Mouse (Mus musculus) spleen, adult 2 months (tissue): Measurements from ENCODE around the gene Rnf208.

Experiments used
- CTCF ChIP-seq: fragments of 200-500 bp; IDR thresholded peaks from 2 replicates; pipeline ENCODE4 v1.5.1; 2011; ENCODE audit warnings: mild to moderate bottlenecking, inconsistent platforms; ENCODE audit not compliant: insufficient read depth, insufficient read length, insufficient replicate concordance; ENCODE audit errors: extremely low read depth
- POLR2A ChIP-seq: fragments of 200-500 bp; IDR thresholded peaks from 2 replicates; pipeline ENCODE4 v1.6.1; 2011; ENCODE audit warnings: low read depth, low read length, inconsistent platforms

GRCm38 (mm10) chr2:25218445-25218844 is 23.6 kb upstream of the Rnf208 start, which contains the start of gene Fam166a:
- TF ChIP-seq POLR2A (no peak), CTCF (no peak)
